Mouse (Mus musculus): Measurements from ENCODE around the gene Spaca7.

DNA sequence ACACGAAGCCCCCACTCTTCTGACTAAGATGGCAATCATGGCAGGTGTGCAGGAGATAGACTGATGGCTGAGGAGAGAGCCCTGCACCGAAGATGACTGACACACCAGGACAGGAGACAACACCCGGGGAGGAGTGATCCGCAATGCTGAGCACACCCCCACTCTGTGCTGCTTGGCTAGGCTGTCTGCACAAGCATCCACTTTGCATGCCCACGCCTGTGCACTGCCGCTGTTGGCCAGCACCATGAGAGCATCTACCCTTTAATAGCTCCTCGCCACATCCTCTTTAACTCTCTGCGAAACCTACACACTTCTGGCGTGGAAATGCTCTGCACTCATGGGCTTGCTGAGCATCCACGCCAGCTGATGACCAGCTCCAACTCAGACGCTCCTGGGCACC, 65.6 kb downstream of the Spaca7 start:
- TF ChIP-seq POLR2A (IDR thresholded peaks at IDR 0.05; ENCODE audit: borderline replicate concordance, control insufficient read depth, low read depth, low read length), result no peak
- no peak for TF ChIP-seq CTCF (IDR thresholded peaks at IDR 0.05; ENCODE audit: control insufficient read depth, insufficient read depth, low read length)

Data from bone marrow, adult 2 months (tissue).